Mouse (Mus musculus) gastrocnemius, adult 8-10 months (tissue): ENCODE data around the gene Tmem201. TPM values are rescaled to one million over a fixed set of nuclear protein-coding genes. Genes with fewer than 3 reads are reported as not detected.

ENCODE experiments used
- DNase-seq, 2 experiments: peaks; one replicate each; pipeline ENCODE4 v3.0.0; 2022; ENCODE audit warnings: low spot score in 2 of 2
- total RNA-seq, 4 experiments: library from RNA; stranded (reverse); gene quantifications; 2 replicates each; pipeline ENCODE4 v1.2.4; 2022

Tmem201 gene
- total RNA-seq, 4 experiments from 2014 or later, result 41.7 to 44.1 (median 42.9) TPM

DNA sequence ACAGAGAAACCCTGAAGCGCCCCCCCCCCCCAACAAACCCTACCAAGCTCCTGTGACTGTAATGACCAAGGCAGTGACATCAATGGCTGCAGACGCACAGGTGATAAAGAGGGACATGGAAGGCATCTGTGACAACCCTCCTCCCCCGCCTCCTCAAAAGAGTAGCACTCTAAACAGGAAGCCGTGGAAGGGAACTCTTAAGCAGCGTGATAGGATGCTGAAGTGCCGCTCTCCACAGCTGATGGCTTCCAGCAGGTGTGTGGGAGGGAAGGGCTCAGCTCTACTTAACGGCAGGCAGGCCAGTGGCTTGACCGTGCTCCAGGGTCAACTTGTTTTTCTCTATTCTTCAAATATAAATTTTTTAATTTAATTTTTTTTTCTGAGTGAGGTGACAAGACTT, 16.7 kb downstream of the Tmem201 start:
- DNase-seq, result no peak

DNA sequence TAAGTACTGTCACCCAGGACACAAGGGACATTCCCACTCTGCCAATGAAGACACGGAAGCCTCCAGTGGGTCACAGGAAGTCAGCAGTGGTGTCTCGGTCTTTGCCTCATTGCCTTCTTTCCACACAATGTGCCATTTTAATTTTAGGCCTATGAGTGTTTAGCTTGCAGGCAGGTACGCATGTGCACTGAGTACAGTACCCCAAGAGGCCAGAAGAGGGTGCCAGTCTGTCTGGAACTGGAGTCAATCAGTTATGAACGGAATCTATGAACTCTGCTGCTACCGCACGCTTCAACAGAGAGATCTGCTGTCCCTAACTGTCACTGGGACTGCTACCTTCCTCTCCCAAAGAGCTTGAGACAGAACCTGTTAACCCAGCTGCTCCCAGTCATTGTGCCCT, 18.2 kb downstream of the Tmem201 start:
- DNase-seq, result no peak

DNA sequence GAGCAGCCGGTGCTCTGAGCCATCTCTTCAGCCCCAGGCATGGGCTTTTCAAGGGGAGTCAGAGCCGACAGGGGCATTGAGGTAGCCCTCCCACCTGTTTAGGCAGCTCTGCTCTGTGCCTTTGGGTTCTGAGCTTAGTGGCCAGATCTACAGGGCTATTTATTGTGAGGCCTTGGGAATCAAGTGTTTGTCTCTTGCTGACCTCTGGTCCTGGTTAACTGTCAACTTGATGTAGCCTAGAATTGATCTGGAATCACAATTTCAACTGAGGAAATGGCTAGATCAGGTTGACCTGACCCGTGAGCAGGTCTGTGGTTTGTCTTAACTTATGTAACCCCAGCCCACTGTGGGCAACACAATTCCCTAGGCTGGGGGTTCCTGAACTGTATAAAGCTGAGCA, 23.3 kb downstream of the Tmem201 start:
- no peak for DNase-seq

DNA sequence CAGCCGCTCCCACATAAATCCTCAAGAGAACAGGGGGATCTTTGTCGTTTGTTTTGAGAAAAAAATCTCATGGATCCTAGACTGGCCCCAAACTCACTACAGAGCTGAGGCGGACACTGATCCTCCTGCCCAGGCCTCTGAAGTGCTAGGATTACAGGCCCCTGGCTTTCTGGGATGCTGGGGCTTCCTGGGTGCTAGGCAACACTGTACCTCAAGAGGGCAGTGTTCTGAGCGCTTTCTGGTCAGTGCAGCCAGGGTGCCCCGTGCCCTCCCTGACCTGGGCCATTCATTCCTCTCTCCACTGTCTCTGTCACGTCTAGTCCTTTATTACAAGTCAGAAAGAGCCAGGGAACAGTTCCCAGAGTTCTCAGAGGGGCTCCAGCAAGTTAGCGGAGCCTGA, 25.9 kb downstream of the Tmem201 start:
- no peak for DNase-seq

DNA sequence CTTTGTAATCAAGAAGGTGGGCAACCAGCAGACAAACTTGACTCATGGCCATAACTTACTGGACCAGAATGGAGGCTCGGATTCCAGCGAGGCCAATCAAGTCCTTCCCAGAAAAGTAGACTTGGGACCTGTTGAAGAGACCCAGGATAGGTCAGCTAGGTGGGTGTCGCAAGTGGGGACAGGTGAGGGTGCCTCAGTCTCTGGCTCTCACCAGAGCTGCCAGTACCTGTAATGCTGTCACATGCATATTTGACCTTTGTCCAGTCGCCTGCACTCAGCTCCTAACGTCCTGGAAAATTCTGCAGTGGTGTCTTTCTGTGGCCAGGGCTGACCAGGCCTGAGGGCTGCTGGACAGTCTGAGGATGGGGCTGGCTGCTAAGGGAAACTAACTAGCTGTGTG, 26.4 kb downstream of the Tmem201 start:
- DNase-seq, result no peak

DNA sequence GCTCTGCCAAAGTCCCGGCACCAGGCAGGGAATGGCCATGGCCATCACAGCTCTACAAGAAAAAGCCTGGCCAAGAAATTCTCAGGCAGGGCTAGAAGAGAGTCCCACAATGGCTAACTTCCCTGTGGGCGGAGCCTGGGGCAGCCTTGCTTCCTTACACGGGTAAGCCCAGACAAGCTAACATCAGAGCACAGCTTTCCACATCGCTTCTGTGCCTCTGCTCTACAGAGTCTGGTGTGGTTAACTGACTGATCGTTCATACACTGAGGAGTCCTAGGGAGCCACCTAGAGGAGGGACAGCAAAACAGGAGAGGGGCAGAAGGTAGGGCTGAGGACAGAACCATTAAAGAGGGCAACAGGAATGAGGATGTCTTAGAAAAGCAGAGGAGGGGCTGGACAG, 27.3 kb downstream of the Tmem201 start:
- DNase-seq, result peak; percentile 59 to 64

DNA sequence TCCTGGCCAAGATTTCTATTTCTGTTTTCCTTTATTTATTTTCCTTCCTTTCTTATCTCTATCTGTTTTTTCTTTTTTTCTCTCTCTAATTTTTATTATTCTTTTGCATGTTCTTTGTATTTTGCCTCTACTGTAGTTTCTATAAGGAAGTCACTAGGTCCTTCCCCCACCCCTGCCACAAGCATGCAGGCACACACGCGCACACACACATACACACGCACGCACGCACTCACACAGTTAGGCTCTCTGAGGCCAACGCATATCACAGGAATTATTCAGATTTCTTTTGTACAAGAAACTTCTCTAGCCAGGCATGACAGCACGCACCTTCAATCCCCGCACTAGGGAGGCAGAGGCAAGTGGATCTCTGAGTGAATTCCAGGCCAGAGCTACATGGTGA, 31.9 kb downstream of the Tmem201 start:
- DNase-seq, result no peak

GRCm38 (mm10) chr4:149705298-149705697, 32.5 kb downstream of the Tmem201 start:
- no peak for DNase-seq

- peak; percentile 21 to 36 for DNase-seq
These were observed 35.4 kb downstream of the Tmem201 start, which contains the start of gene Pik3cd for GRCm38 (mm10) chr4:149702210-149702979. Gene Pik3cd (minus strand): TSS chr4:149702571.

- peak; percentile 61 to 75 for DNase-seq
These were observed 36.2 kb downstream of the Tmem201 start for GRCm38 (mm10) chr4:149701426-149702209.

DNA sequence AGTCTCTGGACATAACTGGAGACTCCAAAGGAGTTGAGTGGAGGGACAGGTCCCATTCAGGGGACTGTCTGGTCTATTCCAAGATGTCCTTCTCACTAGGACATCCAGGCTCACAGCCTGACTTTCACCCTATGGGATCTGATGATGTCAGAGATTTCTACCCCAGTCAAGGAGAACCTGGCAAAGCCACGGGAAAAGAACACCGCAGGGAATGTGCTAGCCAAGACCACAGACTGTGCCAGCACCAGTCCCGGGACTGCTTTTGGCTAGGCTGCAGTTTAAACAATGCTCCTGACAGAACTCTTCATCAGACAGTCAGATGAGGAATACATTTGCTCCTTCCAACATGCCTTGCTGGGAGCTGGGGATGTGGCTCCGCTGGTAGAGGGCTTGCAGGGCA, 37.9 kb downstream of the Tmem201 start:
- no peak for DNase-seq

DNA sequence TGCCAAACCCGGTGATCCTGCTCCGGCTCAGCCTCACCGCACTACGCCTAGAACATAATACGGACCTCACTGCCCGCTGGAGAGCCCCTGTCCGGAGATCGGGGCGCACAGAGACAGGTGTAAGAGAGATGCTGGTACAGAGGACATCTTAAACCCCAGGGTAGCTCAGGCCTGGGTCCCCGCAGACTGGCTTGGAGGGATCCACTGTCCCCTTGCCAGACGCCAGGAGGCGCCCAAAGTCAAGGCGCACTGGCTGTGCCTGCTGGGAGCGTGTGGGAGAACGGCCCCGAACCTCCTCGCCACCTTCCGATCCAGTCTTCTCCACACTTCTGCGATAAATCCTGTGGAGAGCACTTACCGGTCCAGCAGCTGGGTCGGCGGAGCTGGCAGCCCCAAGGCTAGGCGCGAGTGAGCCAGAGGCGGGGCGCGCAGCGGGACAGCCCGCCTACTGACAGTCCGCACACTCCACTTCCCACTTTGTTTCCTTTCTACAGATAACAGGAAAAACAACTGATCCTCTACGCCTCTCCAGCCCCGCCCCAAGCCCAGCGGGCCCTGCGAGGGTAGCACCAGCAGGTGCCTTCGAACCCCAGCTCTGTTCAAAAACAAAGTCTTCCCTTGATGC, 39.5 kb downstream of the Tmem201 start:
- DNase-seq, result peak; percentile 33 to 57

DNA sequence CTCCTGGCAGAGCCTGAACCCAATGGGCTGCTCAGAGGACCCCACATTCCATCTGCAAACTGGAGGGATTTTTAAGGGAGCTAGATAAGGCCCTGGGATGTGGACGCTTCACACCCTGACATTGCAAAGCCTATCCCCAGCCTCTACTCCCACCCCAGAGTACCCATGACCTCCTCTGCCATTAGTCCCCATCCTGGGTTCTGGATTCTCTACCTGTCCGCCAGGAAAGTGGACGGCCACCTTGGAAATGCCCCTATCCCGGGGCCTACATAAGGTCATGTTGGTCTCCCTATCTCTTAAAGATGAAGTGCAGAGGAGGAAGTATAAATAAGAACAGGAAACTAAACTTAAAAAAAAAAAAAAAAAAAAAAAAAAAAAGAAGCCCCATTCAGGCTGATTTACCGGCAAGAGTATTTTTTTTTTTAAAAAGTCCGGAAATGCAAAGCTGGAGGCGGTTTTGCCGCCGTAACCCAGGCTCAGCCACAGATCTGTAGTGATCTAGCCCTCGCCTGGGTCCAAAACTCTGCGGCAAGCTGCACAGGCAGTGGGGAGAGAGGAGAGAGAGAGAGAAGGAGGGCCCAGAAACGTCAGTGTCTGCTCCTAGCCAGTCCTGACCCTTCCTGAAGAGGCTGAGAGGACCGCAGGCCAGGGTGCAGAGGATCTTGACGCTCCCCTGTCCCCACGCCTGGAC, 40.2 kb downstream of the Tmem201 start:
- peak in 1 of 2 experiments; percentile 23 for DNase-seq

GRCm38 (mm10) chr4:149696189-149696971, 41.5 kb downstream of the Tmem201 start:
- no peak for DNase-seq

GRCm38 (mm10) chr4:149691368-149691767, 46.5 kb downstream of the Tmem201 start:
- no peak for DNase-seq

- peak; percentile 28 to 52 for DNase-seq
These were observed 47.0 kb downstream of the Tmem201 start for GRCm38 (mm10) chr4:149690828-149691280.

DNA sequence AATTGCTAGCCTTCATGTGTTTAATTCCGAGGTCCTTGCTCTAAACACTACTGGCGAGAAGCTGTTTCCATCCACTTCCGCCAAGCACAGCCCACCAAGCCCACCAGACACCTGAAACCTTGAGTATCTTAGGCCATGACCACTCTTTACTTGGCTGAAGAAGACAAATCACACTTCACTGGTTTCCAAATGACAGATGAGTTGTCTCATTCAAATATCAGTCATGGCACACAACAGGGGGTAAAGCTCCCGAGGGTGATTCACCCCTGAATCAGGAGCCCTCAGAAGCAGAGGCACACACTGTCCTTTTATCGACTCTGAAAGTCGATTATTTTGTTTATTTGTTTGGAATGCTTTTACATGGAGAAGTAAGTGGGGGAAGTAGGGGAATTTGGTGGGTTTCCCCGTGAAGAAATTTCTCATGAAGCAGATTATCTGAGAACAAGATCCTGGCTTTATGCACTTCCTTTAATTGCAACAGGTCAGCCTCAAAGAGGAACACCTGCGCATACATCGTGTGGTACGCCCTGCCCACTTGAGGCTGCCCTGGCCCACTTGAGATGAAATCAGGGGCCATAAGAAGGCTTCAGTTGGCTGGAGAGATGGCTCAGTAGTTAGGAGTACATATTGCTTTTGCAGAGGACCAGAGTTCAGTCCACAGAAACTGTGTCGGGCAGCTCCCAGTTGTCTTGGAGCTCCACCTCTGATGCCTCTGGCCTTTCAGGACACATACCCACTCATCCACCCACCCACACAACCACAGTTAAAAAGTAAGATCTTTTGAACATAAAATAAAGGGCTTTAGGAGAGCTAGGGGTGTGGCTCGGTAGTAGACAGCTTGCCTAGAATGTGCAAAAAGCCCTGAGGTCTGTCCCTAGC, 47.8 kb downstream of the Tmem201 start:
- no peak for DNase-seq

DNA sequence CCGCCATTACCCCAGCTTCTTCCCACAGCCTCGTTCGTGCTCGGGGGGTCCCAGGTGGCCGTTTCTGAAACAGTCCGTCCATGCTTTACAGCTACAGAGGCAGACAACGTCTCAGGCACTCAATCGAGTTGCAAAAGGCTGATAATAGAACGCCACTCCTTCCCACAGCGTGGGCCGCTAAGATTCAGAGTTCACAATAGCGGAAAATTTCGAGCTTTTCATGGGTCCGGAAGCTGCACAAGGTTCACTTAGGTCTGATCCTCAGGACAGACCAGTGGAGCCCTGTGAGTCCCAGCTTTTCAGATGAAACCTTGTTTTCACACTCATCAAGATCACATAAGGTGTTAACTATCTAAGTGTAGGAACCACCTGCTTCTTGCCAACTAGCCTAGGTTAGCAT, 49.0 kb downstream of the Tmem201 start:
- no peak for DNase-seq

GRCm38 (mm10) chr4:149684841-149685623, 52.8 kb downstream of the Tmem201 start:
- DNase-seq, result no peak
